Mouse (Mus musculus) macrophage (primary cell): ENCODE data around the gene Cplx1. TPM values are rescaled to one million over a fixed set of nuclear protein-coding genes. Genes with fewer than 3 reads are reported as not detected.
"Not testable (repeated sequence)": the region's sequence is repeated elsewhere in the genome, so short reads cannot be mapped to it uniquely, and the experiment has no call there.

ENCODE experiments used
- H3K27ac ChIP-seq: fragments of 350-480 bp; formaldehyde crosslinking; 2 replicates; pipeline ENCODE4 v1.9.0; 2021
- H3K36me3 ChIP-seq: fragments of 350-480 bp; formaldehyde crosslinking; 2 replicates; pipeline ENCODE4 v1.9.0; 2021; ENCODE audit errors: inconsistent target
- H3K4me3 ChIP-seq: fragments of 350-480 bp; formaldehyde crosslinking; 2 replicates; pipeline ENCODE4 v1.9.0; 2021; ENCODE audit errors: inconsistent target
- H3K79me2 ChIP-seq: fragments of 350-480 bp; formaldehyde crosslinking; 2 replicates; pipeline ENCODE4 v1.9.0; 2021; ENCODE audit errors: inconsistent target
- WGBS: methylation state at CpG from one replicate; pipeline ENCODE4 v1.1.7; 2026; ENCODE audit warnings: inconsistent platforms; ENCODE audit not compliant: missing documents; 5-methylcytosine and 5-hydroxymethylcytosine counted together
- polyA plus RNA-seq: library from polyadenylated mRNA; stranded (reverse); fragments of 250-400 nt; gene quantifications from 3 replicates; pipeline ENCODE4 v1.2.4, GENCODE M21; 2018; ENCODE audit warnings: inconsistent platforms

The Cplx1 gene
- polyA plus RNA-seq, 1 experiment from 2014 or later, result not detected

DNA sequence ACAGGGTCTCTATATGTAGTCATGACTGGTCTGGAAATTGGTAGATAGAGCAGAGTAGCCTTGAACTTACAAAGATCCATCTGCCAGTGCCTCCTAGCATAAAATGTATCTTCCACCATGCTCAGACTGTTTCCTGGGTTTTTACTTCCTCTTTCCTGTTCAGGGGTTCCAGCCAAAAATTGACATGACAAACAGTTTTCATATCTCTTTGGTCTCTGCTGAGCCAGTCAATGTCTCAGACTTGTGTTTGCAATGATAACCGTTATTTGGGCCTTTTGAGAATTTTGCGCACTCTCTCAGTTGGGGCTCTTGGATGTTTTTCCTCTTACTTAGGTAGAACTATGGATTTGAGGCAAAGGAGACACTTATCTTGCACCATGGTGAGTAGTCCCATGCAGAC, 15.6 kb downstream of the Cplx1 start:
- 88% methylated on average over 2 of the region's 2 CpGs for WGBS
- Histone ChIP-seq H3K4me3 (no peak overlapping the region), H3K36me3 (no peaks in the 10 kb centered on the region), H3K79me2 (no peaks in the 10 kb centered on the region), H3K27ac (no peak overlapping the region)

DNA sequence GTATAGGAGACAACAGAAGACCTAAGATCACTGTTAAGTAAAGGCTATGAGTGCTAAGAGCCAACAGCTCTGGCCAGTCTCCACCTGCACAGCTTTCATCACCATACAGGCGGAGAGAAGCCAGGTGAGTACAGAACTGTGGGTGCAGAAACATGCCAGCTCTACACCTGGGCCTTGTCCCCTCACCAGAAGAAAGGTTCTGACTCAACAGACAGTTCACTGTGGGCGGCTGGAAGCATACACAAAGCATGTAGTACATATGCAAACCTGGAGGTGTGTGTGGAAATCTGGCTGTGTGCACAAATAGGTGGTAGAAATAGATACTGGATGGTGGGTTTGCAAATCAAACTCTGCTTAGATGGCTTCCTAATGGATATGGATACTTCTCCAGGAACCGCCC, 27.2 kb downstream of the Cplx1 start:
- Histone ChIP-seq H3K27ac (no peak overlapping the region), H3K79me2 (no peaks in the 10 kb centered on the region), H3K4me3 (no peak overlapping the region), H3K36me3 (no peaks in the 10 kb centered on the region)
- WGBS, result 98% methylated on average over 3 of the region's 3 CpGs

DNA sequence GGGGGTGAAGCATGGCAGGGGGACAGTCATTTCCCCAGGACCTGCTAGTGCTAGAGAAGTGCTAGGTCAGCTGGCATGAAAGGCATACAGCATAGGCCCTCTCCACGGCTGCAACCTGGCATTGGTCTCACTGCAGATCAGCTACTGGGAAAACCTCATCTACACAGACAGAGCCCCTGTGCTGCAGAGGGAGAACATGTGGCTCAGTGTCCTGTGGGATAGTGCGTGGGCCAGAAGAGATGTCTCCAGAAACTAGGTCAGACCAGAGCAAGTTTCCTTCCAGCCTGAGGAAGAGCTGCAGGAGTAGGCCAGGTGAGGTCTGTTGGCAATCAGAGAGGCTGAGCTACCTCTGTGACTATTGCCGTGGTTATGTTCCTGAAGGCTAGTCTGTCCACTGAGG, 27.9 kb downstream of the Cplx1 start:
- 84% methylated on average over 3 of the region's 3 CpGs for WGBS
- Histone ChIP-seq H3K79me2 (no peaks in the 10 kb centered on the region), H3K27ac (no peak overlapping the region), H3K4me3 (no peak overlapping the region), H3K36me3 (no peaks in the 10 kb centered on the region)

DNA sequence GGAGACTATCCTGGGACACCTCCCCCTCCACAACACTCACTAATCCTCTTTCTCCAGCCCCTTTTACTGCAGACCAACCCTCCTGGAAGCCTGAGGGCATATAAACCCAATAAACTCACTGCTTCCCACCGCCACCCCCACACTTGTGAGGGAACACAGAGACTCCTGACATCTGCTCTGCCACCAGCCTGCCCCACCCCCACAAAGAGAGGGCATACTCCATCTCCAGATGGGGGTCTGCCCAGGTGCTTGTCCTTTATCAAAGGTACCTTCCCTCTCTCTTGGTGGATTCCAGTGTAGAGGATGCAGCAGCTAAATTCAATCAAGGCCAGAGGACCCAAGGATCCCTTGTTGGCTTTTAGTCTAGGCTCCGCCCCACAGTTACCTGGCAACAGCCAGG, 28.8 kb downstream of the Cplx1 start:
- no peaks in the 10 kb centered on the region for H3K36me3 ChIP-seq
- WGBS, result 88% methylated on average over 2 of the region's 2 CpGs
- no peaks in the 10 kb centered on the region for H3K79me2 ChIP-seq
- H3K27ac ChIP-seq, result no peak overlapping the region
- no peak overlapping the region for H3K4me3 ChIP-seq

DNA sequence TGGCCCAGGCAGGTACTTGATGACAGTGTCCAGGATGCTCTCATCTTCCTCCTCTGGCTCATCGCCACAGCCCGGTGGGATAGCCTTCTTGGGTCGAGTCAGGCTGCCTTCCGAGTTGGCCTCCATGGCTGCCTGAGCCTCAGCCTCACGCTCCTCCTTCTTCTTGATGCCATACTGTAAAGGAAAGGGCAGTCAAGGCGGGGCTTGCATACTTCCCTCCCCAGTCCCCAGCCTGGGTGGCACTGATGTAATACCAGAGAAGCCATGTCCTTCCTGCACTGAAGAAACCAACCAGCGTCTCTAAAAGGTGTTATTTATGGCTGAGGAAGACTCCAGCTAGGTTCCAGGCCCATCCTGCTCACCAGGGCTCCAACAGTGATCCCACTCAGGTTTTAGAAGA, 29.7 kb downstream of the Cplx1 start:
- H3K79me2 ChIP-seq, result no peaks in the 10 kb centered on the region
- WGBS, result 72% methylated on average over 7 of the region's 7 CpGs
- H3K27ac ChIP-seq, result no peak overlapping the region
- no peaks in the 10 kb centered on the region for H3K36me3 ChIP-seq
- H3K4me3 ChIP-seq, result no peak overlapping the region

DNA sequence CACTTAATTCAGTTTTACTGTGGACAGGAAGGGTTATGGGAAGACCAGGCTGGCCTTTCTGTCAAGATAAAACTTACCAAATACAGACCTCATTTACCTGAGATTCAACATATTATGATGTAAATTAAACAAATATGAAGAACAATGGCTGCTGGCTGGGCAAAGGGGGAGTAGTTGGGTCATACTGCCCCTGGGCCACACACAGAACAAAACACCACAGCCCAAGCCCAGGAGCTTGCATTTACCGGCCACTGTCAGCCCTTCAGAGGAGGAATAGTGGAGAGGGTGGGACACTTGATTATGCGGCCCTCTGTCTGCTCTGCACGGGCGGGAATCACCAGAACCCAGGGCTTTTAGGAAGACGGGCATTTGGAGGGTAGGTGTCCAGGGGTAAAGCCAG, 30.9 kb downstream of the Cplx1 start:
- 90% methylated on average over 5 of the region's 5 CpGs for WGBS
- no peak overlapping the region for H3K4me3 ChIP-seq

DNA sequence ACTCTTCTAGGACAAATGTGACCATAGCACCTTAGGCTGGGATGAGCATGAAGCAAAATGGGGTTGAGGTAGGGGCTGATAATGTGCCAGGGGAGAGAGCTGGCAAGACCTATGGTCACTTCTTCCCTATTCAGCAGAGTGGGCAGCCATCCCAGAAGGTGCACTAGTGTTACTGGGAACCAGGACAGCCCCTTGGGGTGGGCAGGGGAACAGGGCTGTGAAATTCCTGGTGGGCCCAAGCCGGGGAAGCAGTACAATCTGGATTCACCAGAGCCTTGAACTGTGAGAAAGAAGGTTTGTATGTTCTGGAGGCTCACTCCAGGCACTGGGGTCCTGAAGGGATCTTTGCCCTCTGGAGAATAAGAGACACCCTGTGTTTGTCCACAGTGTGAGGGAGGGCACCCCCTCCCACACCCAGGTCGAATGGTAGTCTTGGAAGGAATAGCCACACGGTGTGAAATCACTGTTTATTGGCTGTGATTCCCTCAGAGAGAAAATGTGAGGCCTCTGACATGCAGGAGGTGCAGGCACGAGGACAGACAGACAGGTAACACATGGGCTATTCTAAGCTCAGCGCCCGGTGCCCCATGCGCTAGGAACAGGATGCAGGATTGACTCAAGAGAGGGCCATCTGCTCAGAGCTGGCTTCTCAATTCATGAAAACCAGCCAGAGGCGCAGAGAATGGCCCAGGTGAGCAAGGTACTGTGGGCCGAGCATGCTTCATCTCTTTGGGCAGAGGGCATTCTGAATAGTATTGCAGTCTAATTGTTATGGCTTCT, 31.5 kb downstream of the Cplx1 start:
- WGBS, result 90% methylated on average over 9 of the region's 9 CpGs

More for the DNA sequence above, 30.9 kb downstream of the Cplx1 start:
- no peaks in the 10 kb centered on the region for H3K79me2 ChIP-seq
- no peak overlapping the region for H3K27ac ChIP-seq
- no peaks in the 10 kb centered on the region for H3K36me3 ChIP-seq

DNA sequence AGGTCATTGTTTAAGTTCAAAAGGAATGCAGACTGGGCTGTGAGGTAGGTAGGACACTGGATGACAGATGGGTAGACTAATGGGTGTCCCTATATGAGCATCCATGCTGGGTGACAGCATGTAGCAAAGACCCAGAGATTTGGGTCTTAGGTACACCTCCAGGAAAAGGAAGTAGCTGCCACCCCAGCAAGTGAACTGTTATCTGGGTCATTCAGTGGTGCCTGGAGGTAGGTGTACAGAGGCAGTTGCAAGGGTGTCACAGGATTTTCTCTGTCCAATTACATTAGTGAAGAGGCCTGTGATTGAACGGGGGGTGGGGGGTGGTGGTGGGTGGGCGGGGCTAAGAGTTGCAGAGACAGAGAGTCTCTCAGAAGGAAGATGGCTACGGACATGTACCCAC, 33.2 kb downstream of the Cplx1 start:
- no peak overlapping the region for H3K27ac ChIP-seq
- H3K79me2 ChIP-seq, result no peaks in the 10 kb centered on the region
- WGBS, result 40% methylated on average over 1 of the region's 3 CpGs
- no peak overlapping the region for H3K4me3 ChIP-seq
- H3K36me3 ChIP-seq, result no peaks in the 10 kb centered on the region

More for the DNA sequence above, 31.5 kb downstream of the Cplx1 start:
- H3K79me2 ChIP-seq, result no peaks in the 10 kb centered on the region
- no peak overlapping the region for H3K4me3 ChIP-seq
- H3K36me3 ChIP-seq, result no peaks in the 10 kb centered on the region
- no peak overlapping the region for H3K27ac ChIP-seq

DNA sequence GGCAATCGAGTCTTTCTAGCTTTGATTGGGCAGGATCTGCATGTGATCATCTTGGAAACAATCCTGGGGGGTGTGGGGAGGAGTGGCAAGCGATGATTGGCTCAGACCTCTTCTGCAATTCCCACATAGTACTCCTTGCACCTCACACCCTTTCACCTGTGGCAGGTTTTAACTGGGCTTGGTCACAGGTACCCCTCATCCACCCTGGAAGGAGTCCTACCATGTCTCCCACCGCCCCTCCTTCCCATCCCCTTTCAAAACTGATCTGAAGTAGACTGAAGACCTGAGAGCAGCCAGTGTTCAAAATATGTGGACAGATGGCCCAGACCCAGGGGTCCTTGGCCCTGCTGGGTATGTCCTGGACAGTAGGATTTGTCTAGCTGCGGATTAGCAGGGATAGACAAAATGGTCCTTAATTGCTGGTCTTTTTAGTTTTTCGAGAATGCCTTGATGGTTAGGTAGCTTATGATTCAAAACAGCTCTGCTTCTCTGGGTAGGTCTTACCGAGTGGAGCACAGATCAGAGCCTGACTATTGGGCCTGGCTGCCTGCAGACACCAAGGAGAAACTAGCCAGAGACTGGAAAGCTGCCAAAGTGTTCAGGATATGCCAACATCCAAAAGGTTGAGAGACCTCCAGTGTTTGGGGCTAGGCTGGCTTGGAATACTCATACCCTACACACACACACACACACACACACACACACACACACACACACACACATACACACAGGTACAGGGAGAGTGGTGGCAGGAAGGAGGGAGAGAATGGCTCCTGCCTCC, 34.1 kb downstream of the Cplx1 start:
- Histone ChIP-seq H3K79me2 (no peaks in the 10 kb centered on the region), H3K4me3 (no peak overlapping the region), H3K27ac (no peak overlapping the region), H3K36me3 (no peaks in the 10 kb centered on the region)
- 79% methylated on average over 6 of the region's 6 CpGs for WGBS

DNA sequence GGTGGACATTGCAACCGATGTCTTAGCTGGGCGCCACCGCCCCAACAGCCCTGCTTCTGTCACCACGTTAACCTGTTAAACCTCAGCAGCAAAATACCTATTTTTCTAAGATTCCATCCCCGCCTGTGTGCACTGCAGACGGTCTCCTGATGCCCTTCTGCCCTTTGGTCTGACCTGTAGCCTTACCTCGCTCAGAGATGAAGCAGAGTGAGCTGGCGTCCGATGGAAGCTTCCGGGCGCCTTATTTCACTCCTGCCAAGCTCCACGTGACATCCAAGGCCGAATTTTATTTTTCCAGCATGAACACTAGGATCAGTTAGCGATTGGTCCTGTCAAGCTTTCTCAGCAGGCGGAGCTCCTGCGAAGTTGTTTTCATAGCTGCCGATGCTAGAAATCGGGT, 47.5 kb downstream of the Cplx1 start:
- H3K4me3 ChIP-seq, result no peak overlapping the region
- peaks cover 53% of the 10 kb centered on the region for H3K36me3 ChIP-seq
- no peak overlapping the region for H3K27ac ChIP-seq
- 95% methylated on average over 17 of the region's 18 CpGs for WGBS
- no peaks in the 10 kb centered on the region for H3K79me2 ChIP-seq

DNA sequence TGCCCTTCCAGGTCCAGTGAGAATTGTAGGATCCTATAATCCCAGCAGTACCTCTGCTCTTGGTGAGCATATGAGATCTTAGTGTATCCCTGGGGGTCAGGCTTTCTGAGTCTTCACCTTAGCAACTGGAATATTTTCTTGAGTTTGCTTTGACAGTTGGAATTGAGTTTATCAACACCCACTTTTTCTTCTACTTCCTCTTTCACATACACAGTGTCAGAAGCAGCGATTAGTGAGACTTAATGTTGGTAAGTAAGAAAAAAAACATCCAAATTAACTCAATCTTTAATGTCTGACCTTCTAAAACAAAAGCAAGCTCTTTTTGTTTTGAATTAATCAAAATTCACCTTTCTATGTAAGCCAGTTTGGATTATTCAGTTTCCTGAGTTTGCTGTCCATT, 48.3 kb downstream of the Cplx1 start:
- Histone ChIP-seq H3K4me3 (no peak overlapping the region), H3K27ac (no peak overlapping the region), H3K79me2 (no peaks in the 10 kb centered on the region), H3K36me3 (peaks cover 60% of the 10 kb centered on the region)
- 0% methylated on average over 1 of the region's 1 CpGs for WGBS

DNA sequence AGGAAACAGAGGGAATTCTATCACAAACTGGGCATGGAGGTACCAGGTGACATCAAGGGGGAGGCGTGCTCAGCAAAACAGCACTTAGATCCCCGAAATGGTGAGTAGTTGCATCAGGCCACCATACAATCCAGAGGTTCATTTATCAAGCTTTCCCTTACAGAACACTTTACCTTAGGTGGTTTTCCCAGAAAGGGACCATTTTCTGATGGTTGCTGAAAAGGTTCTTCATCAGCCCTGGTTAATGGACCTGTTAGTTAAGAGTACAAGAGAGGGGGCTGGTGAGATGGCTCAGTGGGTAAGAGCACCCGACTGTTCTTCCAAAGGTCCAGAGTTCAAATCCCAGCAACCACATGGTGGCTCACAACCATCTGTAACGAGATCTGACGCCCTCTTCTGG, 63.7 kb downstream of the Cplx1 start:
- H3K4me3 ChIP-seq, H3K79me2 ChIP-seq, H3K27ac ChIP-seq: not testable (repeated sequence)
- H3K36me3 ChIP-seq, result peaks cover 44% of the 10 kb centered on the region
- WGBS, result 100% methylated on average over 2 of the region's 5 CpGs

DNA sequence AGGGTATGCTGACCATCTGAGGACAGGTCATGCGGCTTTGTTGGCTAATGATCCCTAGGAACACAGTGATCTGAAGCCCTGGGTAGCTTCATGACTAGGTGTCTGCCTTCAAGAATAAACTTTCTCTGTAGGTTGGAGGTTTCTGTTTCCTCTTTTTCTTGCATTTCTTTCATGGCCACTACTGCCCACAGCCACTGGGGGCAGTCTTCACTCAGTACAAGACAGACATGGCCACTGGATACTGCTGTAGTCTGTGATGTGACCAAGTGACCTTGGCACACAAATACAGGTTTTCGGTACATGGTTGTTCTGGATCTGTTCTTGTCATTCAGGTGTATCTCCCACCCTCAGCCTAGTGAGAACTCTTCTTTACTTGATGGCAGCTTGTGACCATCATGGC, 64.6 kb downstream of the Cplx1 start:
- H3K4me3 ChIP-seq, result no peak overlapping the region
- H3K79me2 ChIP-seq, result peaks cover 8% of the 10 kb centered on the region; the same call in 1 of the 2 replicates
- 91% methylated on average over 2 of the region's 2 CpGs for WGBS
- peaks cover 38% of the 10 kb centered on the region for H3K36me3 ChIP-seq
- H3K27ac ChIP-seq, result no peak overlapping the region

DNA sequence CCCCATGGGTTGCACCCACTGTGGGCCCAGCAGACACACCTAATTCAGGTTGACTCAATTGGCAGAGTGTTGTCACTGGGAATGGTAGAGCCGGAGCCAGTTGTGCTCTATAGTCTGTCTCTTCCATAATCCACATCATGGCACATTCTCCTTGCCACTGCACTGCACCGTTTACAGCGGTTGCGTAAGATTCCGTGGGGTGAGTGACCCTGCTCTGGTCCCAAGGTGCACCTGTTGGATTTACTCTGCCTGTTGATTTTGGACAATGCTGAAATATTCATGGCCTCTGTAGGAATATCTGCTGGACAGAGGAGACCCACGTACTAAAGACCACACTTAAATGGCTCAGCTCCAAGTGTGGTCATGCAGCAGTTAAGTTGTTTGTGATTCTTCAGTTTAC, 66.8 kb downstream of the Cplx1 start:
- Histone ChIP-seq H3K79me2 (peaks cover 13% of the 10 kb centered on the region; the same call in 1 of the 2 replicates), H3K36me3 (peaks cover 24% of the 10 kb centered on the region), H3K27ac (no peak overlapping the region), H3K4me3 (no peak overlapping the region)
- WGBS, result 84% methylated on average over 6 of the region's 6 CpGs

DNA sequence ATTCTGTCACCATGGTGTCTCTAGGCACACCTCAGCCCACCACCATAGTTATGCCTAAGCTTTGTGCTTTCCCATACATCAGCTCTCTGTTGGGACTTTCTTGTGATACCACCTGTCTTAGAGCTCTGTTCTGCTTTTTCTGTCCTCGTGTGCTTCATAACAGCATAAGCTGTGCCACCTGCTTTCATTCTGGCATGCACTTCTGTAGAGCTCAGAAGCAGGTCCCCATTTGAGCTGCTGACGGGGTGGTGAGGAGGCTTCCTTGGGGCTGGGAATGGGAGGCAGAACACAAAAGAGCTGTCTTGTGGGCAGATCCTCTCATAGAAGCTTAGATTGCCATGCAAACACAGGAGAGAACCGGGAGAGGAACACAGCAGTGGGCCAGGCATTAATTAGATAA, 73.8 kb downstream of the Cplx1 start:
- Histone ChIP-seq H3K36me3 (peaks cover 70% of the 10 kb centered on the region), H3K27ac (no peak overlapping the region)
- WGBS, result 85% methylated on average over 3 of the region's 3 CpGs

More for the DNA sequence above, 73.8 kb downstream of the Cplx1 start:
- Histone ChIP-seq H3K4me3 (no peak overlapping the region), H3K79me2 (peaks cover 19% of the 10 kb centered on the region)
